Mouse (Mus musculus): Measurements from ENCODE around the gene Kcnma1. TPM values are rescaled to one million over a fixed set of nuclear protein-coding genes. Genes with fewer than 3 reads are reported as not detected.

Kcnma1 gene
- total and polyA plus RNA-seq, 2 experiments, result 0.18 TPM; not detected in 1

GRCm38 (mm10) chr14:23266554-23267309 lies 747.6 kb downstream of the Kcnma1 start:
- no peak for DNase-seq (ENCODE audit: extremely low read depth, low read depth, low spot score)
- Histone ChIP-seq H3K4me1 (ENCODE audit: control insufficient read depth, insufficient read depth, low read length) (no peaks in the 10 kb centered on the region), H3K9ac (ENCODE audit: low read depth, low read length) (no peak overlapping the region), H3K27ac (replicated peaks; ENCODE audit: insufficient read depth, low read depth, low read length) (no peak overlapping the region), H3K79me2 (ENCODE audit: control insufficient read depth, insufficient read depth, low read length) (no peaks in the 10 kb centered on the region), H3K4me3 (ENCODE audit: insufficient read depth, low read depth, low read length) (no peak overlapping the region), H3K27me3 (ENCODE audit: control insufficient read depth, insufficient read depth, low read length) (no peaks in the 10 kb centered on the region), H3K36me3 (ENCODE audit: control insufficient read depth, insufficient read depth, low read length) (no peaks in the 10 kb centered on the region)
- TF ChIP-seq POLR2A (IDR thresholded peaks at IDR 0.05; ENCODE audit: extremely low read depth, insufficient read depth, low read length) (no peak), CTCF (IDR thresholded peaks at IDR 0.05; ENCODE audit: low read depth, low read length) (no peak)
- WGBS, result 42% methylated on average over 4 of the region's 4 CpGs

GRCm38 (mm10) chr14:23253154-23253553 lies 761.1 kb downstream of the Kcnma1 start:
- 84% methylated on average over 4 of the region's 4 CpGs for WGBS
- TF ChIP-seq CTCF (IDR thresholded peaks at IDR 0.05; ENCODE audit: low read depth, low read length) (no peak), POLR2A (IDR thresholded peaks at IDR 0.05; ENCODE audit: extremely low read depth, insufficient read depth, low read length) (no peak)
- Histone ChIP-seq H3K27me3 (ENCODE audit: control insufficient read depth, insufficient read depth, low read length) (no peaks in the 10 kb centered on the region), H3K9ac (ENCODE audit: low read depth, low read length) (no peak overlapping the region), H3K36me3 (ENCODE audit: control insufficient read depth, insufficient read depth, low read length) (no peaks in the 10 kb centered on the region), H3K4me1 (ENCODE audit: control insufficient read depth, insufficient read depth, low read length) (no peaks in the 10 kb centered on the region), H3K27ac (replicated peaks; ENCODE audit: insufficient read depth, low read depth, low read length) (no peak overlapping the region), H3K79me2 (ENCODE audit: control insufficient read depth, insufficient read depth, low read length) (no peaks in the 10 kb centered on the region), H3K4me3 (ENCODE audit: insufficient read depth, low read depth, low read length) (no peak overlapping the region)
- DNase-seq (ENCODE audit: extremely low read depth, low read depth, low spot score), result no peak

GRCm38 (mm10) chr14:23244446-23244845 lies 769.8 kb downstream of the Kcnma1 start:
- no peak overlapping the region for H3K9ac ChIP-seq (ENCODE audit: low read depth, low read length)
- no peak overlapping the region for H3K27ac ChIP-seq (replicated peaks; ENCODE audit: insufficient read depth, low read depth, low read length)
- H3K4me3 ChIP-seq (ENCODE audit: insufficient read depth, low read depth, low read length), result no peak overlapping the region
- H3K27me3 ChIP-seq (ENCODE audit: control insufficient read depth, insufficient read depth, low read length), result no peaks in the 10 kb centered on the region
- TF ChIP-seq POLR2A (IDR thresholded peaks at IDR 0.05; ENCODE audit: extremely low read depth, insufficient read depth, low read length), result no peak
- no peak for TF ChIP-seq CTCF (IDR thresholded peaks at IDR 0.05; ENCODE audit: low read depth, low read length)
- no peaks in the 10 kb centered on the region for H3K4me1 ChIP-seq (ENCODE audit: control insufficient read depth, insufficient read depth, low read length)
- DNase-seq (ENCODE audit: extremely low read depth, low read depth, low spot score), result no peak
- no peaks in the 10 kb centered on the region for H3K79me2 ChIP-seq (ENCODE audit: control insufficient read depth, insufficient read depth, low read length)
- no peaks in the 10 kb centered on the region for H3K36me3 ChIP-seq (ENCODE audit: control insufficient read depth, insufficient read depth, low read length)
- WGBS, result 84% methylated on average over 5 of the region's 5 CpGs

GRCm38 (mm10) chr14:23243857-23244256 lies 770.4 kb downstream of the Kcnma1 start:
- no peaks in the 10 kb centered on the region for H3K79me2 ChIP-seq (ENCODE audit: control insufficient read depth, insufficient read depth, low read length)
- TF ChIP-seq POLR2A (IDR thresholded peaks at IDR 0.05; ENCODE audit: extremely low read depth, insufficient read depth, low read length) (no peak), CTCF (IDR thresholded peaks at IDR 0.05; ENCODE audit: low read depth, low read length) (no peak)
- DNase-seq (ENCODE audit: extremely low read depth, low read depth, low spot score), result no peak
- no peak overlapping the region for H3K9ac ChIP-seq (ENCODE audit: low read depth, low read length)
- H3K4me1 ChIP-seq (ENCODE audit: control insufficient read depth, insufficient read depth, low read length), result no peaks in the 10 kb centered on the region
- no peak overlapping the region for H3K27ac ChIP-seq (replicated peaks; ENCODE audit: insufficient read depth, low read depth, low read length)
- no peaks in the 10 kb centered on the region for H3K27me3 ChIP-seq (ENCODE audit: control insufficient read depth, insufficient read depth, low read length)
- H3K4me3 ChIP-seq (ENCODE audit: insufficient read depth, low read depth, low read length), result no peak overlapping the region
- H3K36me3 ChIP-seq (ENCODE audit: control insufficient read depth, insufficient read depth, low read length), result no peaks in the 10 kb centered on the region

Other genes with a start within 250 kb of the Kcnma1 start
- 1.3 and 2.4 TPM in 2 replicates for gene Dlg5, start 231.4 kb upstream of the Kcnma1 start, total RNA-seq (2014; rRNA removed)
- gene Dlg5, start 231.4 kb upstream of the Kcnma1 start, polyA plus RNA-seq (2012; rRNA removed), result 2.9 and 4.0 TPM in 2 replicates

Measured in liver, adult 2 months (tissue).